Mouse (Mus musculus) liver, adult 2 months (tissue): ENCODE measurements at regions not wholly inside any gene's neighbourhood (a gene's known extent, or its start where the extent isn't known, plus 50 kb on each side); places are given as distances from the start of the nearest gene placed in this dataset.

ENCODE experiments used
- CTCF ChIP-seq: fragments of 200-500 bp; IDR thresholded peaks from 2 replicates; pipeline ENCODE4 v1.5.1; 2011; ENCODE audit warnings: low read depth, low read length, control low read depth
- POLR2A ChIP-seq: fragments of 200-500 bp; IDR thresholded peaks from 2 replicates; pipeline ENCODE4 v1.6.1; 2011; ENCODE audit warnings: low read length, control low read depth; ENCODE audit not compliant: insufficient read depth; ENCODE audit errors: extremely low read depth

DNA sequence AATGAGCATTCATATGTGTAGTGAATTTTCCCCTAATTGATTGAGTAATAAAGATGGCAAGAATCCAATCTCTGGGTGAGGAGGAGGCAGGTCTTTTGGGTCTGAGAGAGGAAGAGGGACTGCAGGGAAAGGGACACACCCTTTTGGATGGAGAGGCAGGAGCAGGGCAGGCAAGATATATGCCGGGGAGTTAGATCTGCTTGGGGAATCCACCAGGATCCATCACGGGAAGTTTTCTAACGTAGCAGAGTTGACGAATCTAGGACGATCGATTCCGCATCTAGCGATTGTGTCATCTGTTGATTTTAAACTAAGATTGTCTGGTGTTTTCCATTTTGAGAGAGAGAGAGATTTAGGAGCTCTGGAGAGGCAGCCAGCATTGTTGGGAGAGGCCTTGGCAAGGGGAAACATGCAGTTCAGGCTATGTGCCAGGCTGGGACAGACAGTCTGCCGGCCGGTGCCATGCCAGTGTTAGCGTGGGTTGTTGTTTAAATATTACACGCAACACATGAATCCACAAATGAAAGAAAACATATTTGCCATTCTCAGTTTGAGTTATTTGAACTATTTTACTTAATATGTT is 1843.6 kb downstream of the 9330182O14Rik start:
- no peak for TF ChIP-seq POLR2A
- no peak for TF ChIP-seq CTCF
